In genomic region chr5:148071800-148072199, GRCm38 (mm10) we compare ENCODE assay signal across 10 mouse cellular contexts.
DNase-seq lines count a peak whose midpoint lies in the region; ATAC-seq lines count a peak whose summit lies in the region.
"Had no signal": no experiment of that assay in that cellular context is flagged by ENCODE, and none has a peak within 500 bp of the region (broad histone marks: within the 10 kb centered on the region; RNA-seq: fewer than 3 reads in every experiment).

No protein-coding gene starts in this region.

- no peak overlapping the region for H3K27ac ChIP-seq in forebrain, embryonic 14.5 days (ENCODE audit: low read depth, low read length)
- H3K27ac ChIP-seq in forebrain, embryonic 16.5 days (ENCODE audit: low read length) = no peak overlapping the region
- no peak overlapping the region for H3K27ac ChIP-seq in midbrain, embryonic 11.5 days (ENCODE audit: low read depth, low read length)
- no peak overlapping the region for H3K27ac ChIP-seq in midbrain, embryonic 13.5 days

- H3K9me3 ChIP-seq in forebrain, embryonic 14.5 days (replicated peaks; ENCODE audit: control insufficient read depth, low read length) = no peaks in the 10 kb centered on the region
- no peaks in the 10 kb centered on the region for H3K9me3 ChIP-seq in forebrain, embryonic 16.5 days (ENCODE audit: control insufficient read depth, low read length)
- no peaks in the 10 kb centered on the region for H3K9me3 ChIP-seq in midbrain, embryonic 11.5 days (ENCODE audit: control insufficient read depth, low read length)
- no peaks in the 10 kb centered on the region for H3K9me3 ChIP-seq in midbrain, embryonic 13.5 days

- H3K9ac ChIP-seq in forebrain, embryonic 14.5 days (ENCODE audit: low read length) = no peak overlapping the region
- no peak overlapping the region for H3K9ac ChIP-seq in forebrain, embryonic 16.5 days (replicated peaks; ENCODE audit: low read depth, low read length)
- H3K9ac ChIP-seq in midbrain, embryonic 11.5 days (ENCODE audit: low read length) = no peak overlapping the region
- H3K9ac ChIP-seq in midbrain, embryonic 13.5 days (replicated peaks) = no peak overlapping the region

- H3K4me2 ChIP-seq in forebrain, embryonic 14.5 days (ENCODE audit: low read length) = no peak overlapping the region
- no peak overlapping the region for H3K4me2 ChIP-seq in forebrain, embryonic 16.5 days (ENCODE audit: low read length)
- H3K4me2 ChIP-seq in midbrain, embryonic 11.5 days = no peak overlapping the region
- no peak overlapping the region for H3K4me2 ChIP-seq in midbrain, embryonic 13.5 days (replicated peaks)

- H3K36me3 ChIP-seq in forebrain, embryonic 14.5 days (ENCODE audit: control insufficient read depth, insufficient read depth, low read length) = no peaks in the 10 kb centered on the region
- H3K36me3 ChIP-seq in forebrain, embryonic 16.5 days (ENCODE audit: control insufficient read depth, insufficient read depth) = no peaks in the 10 kb centered on the region
- H3K36me3 ChIP-seq in midbrain, embryonic 11.5 days (ENCODE audit: control insufficient read depth, insufficient read depth, low read length) = no peaks in the 10 kb centered on the region
- H3K36me3 ChIP-seq in midbrain, embryonic 13.5 days = no peaks in the 10 kb centered on the region

- DNase-seq in forebrain, embryonic 14.5 days (ENCODE audit: low spot score) = peak; percentile 30
- peak; percentile 86 for DNase-seq in midbrain, embryonic 11.5 days (ENCODE audit: low spot score, missing footprints)
- DNase-seq in embryo, embryonic 9.5 days (ENCODE audit: extremely low spot score) = peak; percentile 48
- DNase-seq in ovary, postnatal 36 days (ENCODE audit: low spot score) = peak; percentile 38
- DNase-seq in cerebellum, adult 18-20 months = no peak
- DNase-seq in cerebellum, adult 11 months = no peak
- DNase-seq: cerebellum, postnatal 36 days had no signal

- H3K4me3 ChIP-seq in forebrain, embryonic 14.5 days (ENCODE audit: low read depth, low read length) = no peak overlapping the region
- no peak overlapping the region for H3K4me3 ChIP-seq in forebrain, embryonic 16.5 days (replicated peaks; ENCODE audit: low read length)
- H3K4me3 ChIP-seq in midbrain, embryonic 11.5 days (ENCODE audit: low read depth, low read length) = no peak overlapping the region
- no peak overlapping the region for H3K4me3 ChIP-seq in midbrain, embryonic 13.5 days (replicated peaks)

- no peak for ATAC-seq in forebrain, embryonic 14.5 days
- ATAC-seq in forebrain, embryonic 16.5 days = no peak
- no peak for ATAC-seq in midbrain, embryonic 11.5 days (ENCODE audit: low FRiP score)
- no peak for ATAC-seq in midbrain, embryonic 13.5 days
- ATAC-seq: CD4-positive, CD25-positive, alpha-beta regulatory T cell, adult 4 months had no signal

- no peaks in the 10 kb centered on the region for H3K4me1 ChIP-seq in forebrain, embryonic 14.5 days (ENCODE audit: control insufficient read depth, insufficient read depth, low read length)
- no peaks in the 10 kb centered on the region for H3K4me1 ChIP-seq in forebrain, embryonic 16.5 days (replicated peaks; ENCODE audit: control insufficient read depth, insufficient read depth, low read length)
- H3K4me1 ChIP-seq in midbrain, embryonic 11.5 days (ENCODE audit: control insufficient read depth, insufficient read depth, low read length) = no peaks in the 10 kb centered on the region
- peaks cover 10% of the 10 kb centered on the region; the same call in 1 of the 2 replicates for H3K4me1 ChIP-seq in midbrain, embryonic 13.5 days (replicated peaks)

- 9% methylated on average over 9 of the region's 9 CpGs for WGBS in forebrain, embryonic 14.5 days
- WGBS in forebrain, embryonic 16.5 days = 6% methylated on average over 9 of the region's 9 CpGs
- 10% methylated on average over 9 of the region's 9 CpGs for WGBS in midbrain, embryonic 11.5 days
- WGBS in midbrain, embryonic 13.5 days = 12% methylated on average over 9 of the region's 9 CpGs

- no peaks in the 10 kb centered on the region for H3K27me3 ChIP-seq in forebrain, embryonic 14.5 days (replicated peaks; ENCODE audit: control insufficient read depth, insufficient read depth, low read length)
- no peaks in the 10 kb centered on the region for H3K27me3 ChIP-seq in forebrain, embryonic 16.5 days (replicated peaks; ENCODE audit: control insufficient read depth, insufficient read depth, low read length)
- H3K27me3 ChIP-seq in midbrain, embryonic 11.5 days (ENCODE audit: control insufficient read depth, insufficient read depth, low read length) = no peaks in the 10 kb centered on the region
- no peaks in the 10 kb centered on the region for H3K27me3 ChIP-seq in midbrain, embryonic 13.5 days

Comparison
In these comparisons a context has a peak if more than half of its experiments do, and no peak if none do; other contexts are left out.
1. DNase-seq: peak in forebrain, embryonic 14.5 days (single experiment), midbrain, embryonic 11.5 days (single experiment), embryo, embryonic 9.5 days (single experiment) and ovary, postnatal 36 days (single experiment); none in cerebellum, adult 18-20 months (0 of 2) and cerebellum, adult 11 months (single experiment).